Mouse (Mus musculus) midbrain, embryonic 14.5 days (tissue): Measurements from ENCODE around the gene Ndufa8. TPM values are rescaled to one million over a fixed set of nuclear protein-coding genes. Genes with fewer than 3 reads are reported as not detected.

Experiments used
- polyA plus RNA-seq: library from polyadenylated mRNA; unstranded; fragments of >200 nt; fragmentation: Nextera tagmentation; extraction: Ambion mirVana; gene quantifications from 2 replicates; pipeline ENCODE4 v1.2.1, GENCODE M21; 2014

Gene Ndufa8
- polyA plus RNA-seq, 1 experiment from 2014 or later: 263 TPM

Other genes with a start within 250 kb of the Ndufa8 start
- 5.1 and 6.4 TPM in 2 replicates for gene Ttll11, start 69.5 kb downstream of the Ndufa8 start, polyA plus RNA-seq
- 0.54 and 1.5 TPM in 2 replicates for gene Morn5, start 52 bp upstream of the Ndufa8 start, polyA plus RNA-seq
- gene Lhx6, start 56.0 kb upstream of the Ndufa8 start, polyA plus RNA-seq: 0.46 TPM in 1 of 2 replicates, not detected in the other
- 30.6 and 33.6 TPM in 2 replicates for gene Mrrf, start 87.0 kb upstream of the Ndufa8 start, polyA plus RNA-seq
- gene Rbm18, start 87.4 kb upstream of the Ndufa8 start, polyA plus RNA-seq: 151 and 172 TPM in 2 replicates
- gene Ptgs1, start 181.0 kb upstream of the Ndufa8 start, polyA plus RNA-seq: 2.2 and 4.3 TPM in 2 replicates